Mouse (Mus musculus) forebrain, embryonic 10.5 days (tissue): ENCODE measurements around the gene Cela1. TPM values are rescaled to one million over a fixed set of nuclear protein-coding genes. Genes with fewer than 3 reads are reported as not detected.

Experiments
- DNase-seq: peaks from one replicate; pipeline ENCODE4 v3.0.0-alpha.2; 2017; ENCODE audit warnings: low spot score; ENCODE audit errors: extremely low spot score
- H3K27ac ChIP-seq: fragments of 300-500 bp; sonication (generic); 2 replicates; pipeline ENCODE4 v1.5.1; 2016; ENCODE audit warnings: mild to moderate bottlenecking
- H3K27me3 ChIP-seq: fragments of 300-500 bp; sonication (generic); 2 replicates; pipeline ENCODE4 v1.6.1; 2016; ENCODE audit warnings: mild to moderate bottlenecking; ENCODE audit not compliant: poor library complexity, severe bottlenecking
- H3K36me3 ChIP-seq: fragments of 300-500 bp; sonication (generic); replicated peaks from 2 replicates; pipeline ENCODE4 v1.6.1; 2016; ENCODE audit warnings: mild to moderate bottlenecking, moderate library complexity
- H3K4me1 ChIP-seq: fragments of 300-500 bp; sonication (generic); 2 replicates; pipeline ENCODE4 v1.6.1; 2016
- H3K4me3 ChIP-seq: fragments of 300-500 bp; sonication (generic); 2 replicates; pipeline ENCODE4 v1.5.1; 2016; ENCODE audit warnings: mild to moderate bottlenecking, moderate library complexity
- H3K9me3 ChIP-seq: fragments of 300-500 bp; sonication (generic); 2 replicates; pipeline ENCODE4 v1.6.1; 2016; ENCODE audit warnings: mild to moderate bottlenecking, moderate library complexity
- WGBS: fragments of 180-500 bp; shearing (Covaris S2); methylation state at CpG from one replicate; pipeline ENCODE4 v1.1.7; 2016; 5-methylcytosine and 5-hydroxymethylcytosine counted together
- polyA plus RNA-seq: library from polyadenylated mRNA; unstranded; fragments of >200 nt; fragmentation: Nextera tagmentation; extraction: Ambion mirVana; gene quantifications from 2 replicates; pipeline ENCODE4 v1.2.1, GENCODE M21; 2016

Gene Cela1
- polyA plus RNA-seq, 1 experiment from 2014 or later = 1.4 TPM

DNA sequence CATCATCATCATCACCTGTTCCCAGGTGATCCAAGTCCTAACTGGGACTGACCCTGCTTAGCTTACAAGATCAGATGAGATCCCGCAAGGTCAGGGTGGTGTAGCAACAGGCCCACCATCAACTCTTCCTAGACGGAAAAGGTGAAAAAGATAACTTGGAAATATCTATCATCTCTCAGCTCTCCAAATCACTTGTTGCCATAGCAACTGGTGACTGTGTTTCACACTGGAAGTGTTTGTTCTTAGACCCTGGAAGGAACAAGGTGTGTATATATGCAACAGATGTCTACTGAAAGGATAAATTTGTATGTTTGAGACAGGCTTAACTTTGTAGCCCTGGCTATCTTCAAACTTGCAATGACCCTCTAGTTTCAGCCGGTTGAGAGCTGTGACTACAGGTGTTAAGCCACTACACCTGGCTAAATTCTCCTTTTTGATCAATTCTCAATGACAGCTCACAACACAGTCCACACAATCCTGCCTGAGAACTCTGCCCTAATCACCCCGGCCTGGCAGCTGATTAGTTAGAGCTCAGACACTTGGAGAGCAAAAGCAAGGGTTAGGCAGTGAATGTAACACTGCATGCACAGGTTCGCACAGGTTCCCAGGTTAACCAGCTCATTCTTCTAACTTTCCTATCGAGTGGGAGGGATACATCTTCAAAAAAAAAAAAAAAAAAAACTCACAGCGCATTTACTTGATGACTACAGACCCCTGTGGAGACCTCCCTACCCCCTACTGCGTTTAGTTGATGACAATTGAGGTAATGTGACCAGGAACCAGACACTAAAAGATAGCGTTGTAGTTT lies 22.1 kb downstream of the Cela1 start:
- H3K4me3 ChIP-seq = no peak overlapping the region
- H3K4me1 ChIP-seq = peaks cover 16% of the 10 kb centered on the region
- 46% methylated on average over 9 of the region's 9 CpGs for WGBS
- no peaks in the 10 kb centered on the region for H3K27me3 ChIP-seq
- H3K36me3 ChIP-seq = no peaks in the 10 kb centered on the region
- H3K27ac ChIP-seq = no peak overlapping the region
- H3K9me3 ChIP-seq = 0 out of 2 replicates have a peak, but pooled peaks cover 5% of the 10 kb centered on the region
- no peak for DNase-seq

DNA sequence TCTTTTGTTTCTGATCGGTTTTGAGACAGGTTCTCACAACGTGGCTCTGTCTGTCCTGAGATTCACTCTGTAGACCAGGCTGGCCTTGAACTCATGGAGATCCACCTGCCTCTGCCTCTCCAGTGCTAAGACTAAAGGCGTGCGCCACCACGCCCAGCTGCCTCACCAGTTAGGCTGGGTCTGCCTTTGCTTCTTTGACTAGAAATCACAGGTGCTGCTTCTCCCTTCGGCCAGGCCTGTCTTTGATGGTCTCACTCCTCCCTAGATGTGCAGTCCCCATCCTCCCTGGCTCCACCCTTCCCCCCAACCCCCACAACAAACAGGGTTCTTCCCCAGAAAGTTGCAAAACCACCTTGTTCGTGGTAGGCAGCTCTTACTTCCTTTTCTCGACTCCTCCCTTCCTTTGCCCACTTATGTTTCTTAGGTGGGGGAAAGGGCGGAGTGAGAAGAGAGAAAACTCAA lies 22.9 kb downstream of the Cela1 start:
- H3K36me3 ChIP-seq = no peaks in the 10 kb centered on the region
- no peak overlapping the region for H3K27ac ChIP-seq
- H3K27me3 ChIP-seq = no peaks in the 10 kb centered on the region
- 82% methylated on average over 9 of the region's 9 CpGs for WGBS
- H3K9me3 ChIP-seq = 0 out of 2 replicates have a peak, but pooled peaks cover 5% of the 10 kb centered on the region
- peaks cover 18% of the 10 kb centered on the region for H3K4me1 ChIP-seq
- no peak overlapping the region for H3K4me3 ChIP-seq
- DNase-seq = no peak

GRCm38 (mm10) chr15:100660805-100661204 lies 26.9 kb downstream of the Cela1 start:
- Histone ChIP-seq H3K4me1 (peaks cover 5% of the 10 kb centered on the region), H3K36me3 (no peaks in the 10 kb centered on the region), H3K27ac (no peak overlapping the region), H3K9me3 (no peaks in the 10 kb centered on the region), H3K27me3 (no peaks in the 10 kb centered on the region), H3K4me3 (no peak overlapping the region)
- 92% methylated on average over 5 of the region's 5 CpGs for WGBS
- DNase-seq = no peak

DNA sequence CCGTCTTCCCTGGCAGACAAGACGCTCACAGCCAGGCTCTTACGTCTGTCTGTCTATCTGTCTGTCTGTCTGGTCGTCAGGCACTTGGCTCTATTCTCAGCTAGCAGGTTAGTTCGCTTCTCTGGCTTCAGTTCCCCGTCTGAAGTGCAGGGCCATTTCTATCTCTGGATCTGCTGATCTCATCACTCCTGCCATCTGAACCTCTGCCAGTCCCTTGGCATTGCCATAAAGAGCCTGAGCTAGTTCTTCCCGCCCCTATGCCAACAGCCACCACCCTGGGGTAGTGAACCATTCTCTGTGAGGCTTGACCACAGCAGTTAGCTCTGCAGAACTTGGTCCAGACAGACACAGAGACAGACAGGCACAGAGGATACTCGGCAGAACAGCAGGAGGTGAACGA lies 27.4 kb downstream of the Cela1 start:
- Histone ChIP-seq H3K27me3 (no peaks in the 10 kb centered on the region), H3K4me1 (0 out of 2 replicates have a peak, but pooled peaks cover 3% of the 10 kb centered on the region), H3K9me3 (no peaks in the 10 kb centered on the region), H3K4me3 (no peak overlapping the region), H3K27ac (no peak overlapping the region), H3K36me3 (no peaks in the 10 kb centered on the region)
- WGBS = 90% methylated on average over 9 of the region's 9 CpGs
- DNase-seq = no peak

- 89% methylated on average over 5 of the region's 5 CpGs for WGBS
- DNase-seq = no peak
These were observed 32.5 kb downstream of the Cela1 start for GRCm38 (mm10) chr15:100655201-100655600.

GRCm38 (mm10) chr15:100654271-100654670 lies 33.5 kb downstream of the Cela1 start:
- H3K9me3 ChIP-seq = no peaks in the 10 kb centered on the region
- no peaks in the 10 kb centered on the region for H3K27me3 ChIP-seq
- no peak overlapping the region for H3K27ac ChIP-seq
- 91% methylated on average over 1 of the region's 1 CpGs for WGBS
- DNase-seq = no peak
- H3K4me3 ChIP-seq = no peak overlapping the region
- no peaks in the 10 kb centered on the region for H3K4me1 ChIP-seq
- H3K36me3 ChIP-seq = no peaks in the 10 kb centered on the region

More at GRCm38 (mm10) chr15:100655201-100655600, 32.5 kb downstream of the Cela1 start:
- Histone ChIP-seq H3K27ac (no peak overlapping the region), H3K4me1 (no peaks in the 10 kb centered on the region), H3K27me3 (no peaks in the 10 kb centered on the region), H3K36me3 (no peaks in the 10 kb centered on the region), H3K9me3 (no peaks in the 10 kb centered on the region), H3K4me3 (no peak overlapping the region)

DNA sequence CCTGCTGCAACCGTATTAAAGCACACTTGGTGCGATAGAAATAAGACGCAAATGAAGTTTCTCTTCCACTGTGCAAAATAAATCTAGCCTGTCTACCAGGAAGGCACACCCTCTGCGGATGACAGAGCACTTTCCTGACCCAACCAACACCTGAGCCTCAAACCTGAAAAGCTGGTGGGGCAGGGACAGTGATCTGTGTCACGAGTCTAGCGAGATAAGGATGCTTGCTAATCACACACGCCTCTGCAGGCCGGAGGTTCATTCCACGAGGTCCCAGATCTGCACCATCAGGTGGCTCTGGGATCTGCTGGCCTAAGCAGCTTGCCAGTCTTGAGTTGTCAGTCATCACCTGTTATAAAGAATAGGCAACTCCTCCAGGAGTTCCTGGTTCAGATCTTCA lies 36.1 kb downstream of the Cela1 start:
- no peaks in the 10 kb centered on the region for H3K4me1 ChIP-seq
- 92% methylated on average over 9 of the region's 9 CpGs for WGBS
- H3K36me3 ChIP-seq = no peaks in the 10 kb centered on the region
- no peak for DNase-seq
- no peak overlapping the region for H3K4me3 ChIP-seq
- no peaks in the 10 kb centered on the region for H3K27me3 ChIP-seq
- H3K27ac ChIP-seq = no peak overlapping the region
- H3K9me3 ChIP-seq = no peaks in the 10 kb centered on the region

- Histone ChIP-seq H3K4me1 (peaks cover 3% of the 10 kb centered on the region), H3K9me3 (no peaks in the 10 kb centered on the region), H3K27ac (no peak overlapping the region), H3K27me3 (no peaks in the 10 kb centered on the region), H3K36me3 (no peaks in the 10 kb centered on the region), H3K4me3 (no peak overlapping the region)
- no peak for DNase-seq
- 86% methylated on average over 10 of the region's 10 CpGs for WGBS
These were observed 37.6 kb downstream of the Cela1 start for GRCm38 (mm10) chr15:100650111-100650510.

DNA sequence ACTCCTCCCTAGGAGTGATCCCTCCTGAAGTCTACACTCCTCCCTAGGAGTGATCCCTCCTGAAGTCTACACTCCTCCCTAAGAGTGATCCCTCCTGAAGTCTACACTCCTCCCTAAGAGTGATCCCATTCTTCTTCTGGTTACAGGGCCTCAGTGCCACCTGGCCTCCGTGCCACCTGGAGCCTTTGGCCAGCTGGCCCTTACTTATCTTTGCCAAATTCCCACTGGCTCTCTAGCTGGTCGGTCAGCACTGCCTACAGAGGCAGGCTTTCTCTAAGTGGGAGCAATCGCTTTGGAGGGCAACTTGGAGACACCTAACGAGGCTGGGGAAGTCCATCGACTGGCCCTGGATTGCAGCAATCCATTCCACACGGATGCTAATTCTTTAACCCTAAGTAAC lies 41.6 kb downstream of the Cela1 start:
- 82% methylated on average over 6 of the region's 6 CpGs for WGBS
- Histone ChIP-seq H3K27ac (no peak overlapping the region), H3K4me3 (no peak overlapping the region), H3K4me1 (peaks cover 10% of the 10 kb centered on the region), H3K36me3 (no peaks in the 10 kb centered on the region), H3K9me3 (no peaks in the 10 kb centered on the region), H3K27me3 (no peaks in the 10 kb centered on the region)
- no peak for DNase-seq

DNA sequence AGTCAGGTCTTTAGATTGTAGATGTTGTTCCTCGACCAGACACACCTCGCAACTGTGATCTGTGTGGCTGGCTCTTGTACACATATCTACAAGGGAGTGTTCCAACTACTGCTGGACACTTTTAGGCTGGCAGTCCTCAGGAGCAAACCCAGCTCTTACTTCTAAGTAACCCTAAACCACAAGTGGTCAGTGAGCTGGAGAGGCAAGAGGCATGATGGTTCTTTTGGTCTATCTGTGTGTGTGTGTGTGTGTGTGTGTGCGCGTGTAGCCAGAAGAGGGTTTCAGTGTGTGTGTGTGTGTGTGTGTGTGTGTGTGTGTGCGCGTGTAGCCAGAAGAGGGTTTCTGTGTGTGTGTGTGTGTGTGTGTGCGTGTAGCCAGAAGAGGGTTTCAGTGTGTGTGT lies 45.3 kb downstream of the Cela1 start:
- Histone ChIP-seq H3K36me3 (no peaks in the 10 kb centered on the region), H3K4me3 (no peak overlapping the region), H3K4me1 (peaks cover 20% of the 10 kb centered on the region), H3K27ac (no peak overlapping the region), H3K9me3 (no peaks in the 10 kb centered on the region), H3K27me3 (peaks cover 18% of the 10 kb centered on the region)
- 88% methylated on average over 7 of the region's 7 CpGs for WGBS
- DNase-seq = no peak

DNA sequence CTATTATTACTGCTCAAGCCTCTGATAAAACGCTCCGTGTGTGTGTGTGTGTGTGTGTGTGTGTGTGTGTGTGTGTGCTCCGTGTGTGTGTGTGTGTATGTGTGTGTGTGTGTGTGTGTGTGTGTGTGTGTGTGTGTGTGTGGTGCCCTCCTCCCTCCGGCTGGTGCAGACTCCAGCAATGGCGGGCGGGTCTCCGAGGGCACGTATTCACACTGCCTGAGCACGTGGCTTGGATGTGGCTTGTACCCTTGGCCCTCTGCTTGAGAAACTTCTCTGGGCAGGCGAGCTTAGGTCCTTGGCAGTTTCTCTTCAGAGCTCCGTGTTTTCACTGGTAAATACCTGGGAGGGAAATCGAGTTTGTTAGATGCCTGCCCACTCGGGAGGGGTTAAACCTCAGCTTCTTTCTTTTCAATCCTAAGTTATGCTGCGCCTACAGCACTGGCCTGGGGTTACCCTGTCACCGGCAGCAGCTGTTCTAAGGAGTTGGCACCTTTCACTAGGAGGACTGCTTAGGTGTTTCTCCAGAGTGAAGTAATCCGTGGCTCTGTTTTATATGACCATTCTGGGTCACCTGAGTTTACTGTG lies 46.4 kb downstream of the Cela1 start:
- Histone ChIP-seq H3K4me1 (peaks cover 32% of the 10 kb centered on the region), H3K27ac (no peak overlapping the region), H3K27me3 (peaks cover 30% of the 10 kb centered on the region), H3K9me3 (no peaks in the 10 kb centered on the region), H3K4me3 (no peak overlapping the region), H3K36me3 (no peaks in the 10 kb centered on the region)
- WGBS = 83% methylated on average over 11 of the region's 16 CpGs
- DNase-seq = no peak

DNA sequence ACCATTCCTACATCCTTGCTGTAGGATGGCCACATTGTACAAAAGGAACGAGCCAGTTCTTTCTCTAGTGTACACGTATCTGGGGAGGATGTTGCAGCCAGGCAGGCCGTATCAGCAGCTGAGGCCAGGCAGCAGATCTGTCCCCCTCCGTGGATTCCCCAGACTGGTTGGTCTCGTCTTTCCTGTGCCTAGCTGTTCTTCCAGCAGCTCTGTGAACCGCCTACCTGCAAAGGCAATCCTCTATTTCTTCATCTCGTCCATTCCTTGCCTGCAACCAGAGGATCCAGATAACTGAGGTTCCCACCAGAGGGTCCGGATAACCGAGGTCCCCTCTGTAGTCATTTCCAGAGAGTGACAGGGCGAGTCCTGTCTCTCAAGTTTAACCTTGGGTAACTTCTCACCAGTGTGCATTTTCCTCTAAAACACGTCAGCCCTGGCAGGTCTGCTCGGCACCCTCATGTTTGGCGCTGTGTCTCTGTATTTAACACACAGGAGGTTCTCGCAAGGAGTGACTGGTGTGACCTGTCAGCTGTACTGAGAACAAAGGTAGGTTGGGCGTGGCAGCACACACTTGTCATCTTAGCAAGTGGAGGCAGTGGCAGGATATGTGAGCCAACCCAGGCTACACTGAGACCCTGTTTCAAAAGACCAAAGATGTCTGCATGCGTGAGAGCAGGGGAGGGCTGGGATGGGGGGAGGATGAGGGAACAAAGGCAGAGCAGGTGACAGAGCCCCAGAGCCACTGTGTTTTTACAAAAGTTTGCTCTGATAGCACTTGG lies 47.6 kb downstream of the Cela1 start:
- peaks cover 41% of the 10 kb centered on the region for H3K27me3 ChIP-seq
- 84% methylated on average over 16 of the region's 16 CpGs for WGBS
- DNase-seq = no peak

DNA sequence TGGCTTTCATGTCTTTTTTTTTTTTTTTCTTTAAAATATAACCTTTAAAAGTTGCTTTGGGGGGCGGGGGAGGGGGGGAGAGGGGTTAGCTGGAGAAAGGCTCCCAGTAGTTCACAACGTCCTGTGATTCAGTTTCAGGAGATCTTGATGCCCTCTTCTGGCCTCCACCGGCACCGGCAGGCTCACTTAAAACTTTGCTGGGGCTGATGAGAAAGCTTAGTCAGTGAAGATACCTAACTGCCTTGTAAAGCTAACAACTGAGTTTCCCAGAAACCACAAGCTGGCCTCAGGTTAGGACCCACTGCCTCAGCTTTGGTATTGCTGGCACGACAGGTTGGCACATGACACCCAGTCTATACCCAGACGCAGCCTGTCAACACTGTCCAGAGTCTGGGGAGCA lies 50.1 kb downstream of the Cela1 start:
- no peak overlapping the region for H3K27ac ChIP-seq
- peaks cover 32% of the 10 kb centered on the region for H3K4me1 ChIP-seq
- H3K36me3 ChIP-seq = no peaks in the 10 kb centered on the region
- H3K9me3 ChIP-seq = no peaks in the 10 kb centered on the region
- WGBS = 26% methylated on average over 6 of the region's 6 CpGs
- peaks cover 66% of the 10 kb centered on the region for H3K27me3 ChIP-seq
- DNase-seq = peak; percentile 25
- H3K4me3 ChIP-seq = no peak overlapping the region

More for the DNA sequence above, 47.6 kb downstream of the Cela1 start:
- Histone ChIP-seq H3K36me3 (no peaks in the 10 kb centered on the region), H3K4me1 (peaks cover 37% of the 10 kb centered on the region), H3K9me3 (no peaks in the 10 kb centered on the region), H3K4me3 (no peak overlapping the region), H3K27ac (no peak overlapping the region)
